Mouse (Mus musculus): ENCODE data around the gene Zcchc14.
"Not testable (repeated sequence)": the region's sequence is repeated elsewhere in the genome, so short reads cannot be mapped to it uniquely, and the experiment has no call there.

The Zcchc14 gene

DNA sequence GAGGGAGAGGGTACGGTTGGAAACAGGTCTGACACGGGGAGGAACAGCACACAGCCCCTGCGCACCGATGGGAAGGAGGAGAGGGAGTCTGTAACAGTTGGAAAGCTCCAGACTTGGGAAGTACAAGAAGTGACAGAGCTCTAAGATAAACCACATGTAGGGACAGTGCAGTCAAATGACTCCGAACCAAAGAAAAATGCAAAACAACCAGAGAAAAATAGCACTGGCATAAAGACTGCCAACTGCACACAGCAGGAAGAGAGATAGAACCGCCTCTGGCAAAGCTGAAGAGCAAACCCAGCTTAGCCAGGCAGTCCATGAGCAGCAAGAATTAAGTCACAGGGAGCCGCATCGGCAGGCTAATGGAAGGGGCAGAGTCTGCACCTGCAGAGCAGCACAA lies 29.7 kb downstream of the Zcchc14 start:
- no peak for DNase-seq (ENCODE audit: extremely low spot score)

DNA sequence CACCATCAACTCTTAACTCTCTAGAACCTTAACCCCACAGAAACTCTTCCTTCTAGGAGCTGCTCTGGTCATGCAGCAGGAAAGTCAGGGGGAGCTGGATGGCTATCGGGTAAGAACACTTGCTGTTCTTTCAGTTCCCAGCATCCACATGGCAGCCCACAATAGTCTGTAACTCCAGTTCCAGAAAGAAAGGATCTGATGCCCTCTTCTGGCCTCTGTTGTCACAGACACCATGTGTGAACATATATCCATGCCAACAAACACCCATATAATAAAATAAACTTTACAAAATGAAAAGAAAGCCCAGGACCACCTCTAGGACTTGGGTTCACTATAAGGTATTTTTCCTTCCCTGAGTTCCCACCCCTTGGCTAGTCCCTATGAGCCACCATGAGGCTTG lies 30.8 kb downstream of the Zcchc14 start:
- DNase-seq (ENCODE audit: extremely low spot score) = no peak

DNA sequence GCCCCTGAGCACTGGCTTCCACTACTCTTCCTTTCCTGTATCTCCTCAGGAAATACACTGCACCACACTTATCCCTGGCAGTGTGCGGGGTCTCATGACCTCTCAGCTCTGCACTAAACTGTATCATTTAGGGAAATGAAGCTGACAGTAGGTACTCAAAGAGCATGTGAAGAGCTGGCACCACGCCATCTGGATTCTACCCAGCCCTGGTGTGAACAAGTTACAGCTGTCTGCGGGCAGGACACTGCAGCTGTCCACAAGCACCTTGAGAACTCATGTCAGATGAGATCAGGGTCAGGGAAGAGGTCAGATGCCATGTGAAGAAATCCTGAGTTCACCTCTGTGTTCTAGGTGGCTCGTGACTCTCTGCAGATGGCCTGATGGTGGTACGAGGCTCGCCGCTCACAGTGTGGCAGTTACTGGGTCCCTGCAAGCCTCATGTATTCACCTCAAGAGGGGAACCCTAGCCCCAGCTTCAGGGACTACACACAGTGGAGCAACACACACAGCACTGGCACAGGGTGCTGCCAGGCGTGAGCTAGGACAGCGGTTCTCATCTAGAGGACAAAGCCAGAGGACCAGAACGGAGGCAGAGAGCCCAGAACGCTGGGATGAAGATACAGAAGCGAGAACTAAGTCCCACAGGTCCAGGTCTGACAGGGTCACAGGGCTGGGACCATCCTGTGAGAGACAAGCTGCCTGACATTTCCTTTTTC lies 31.7 kb downstream of the Zcchc14 start:
- no peak for DNase-seq (ENCODE audit: extremely low spot score)

DNA sequence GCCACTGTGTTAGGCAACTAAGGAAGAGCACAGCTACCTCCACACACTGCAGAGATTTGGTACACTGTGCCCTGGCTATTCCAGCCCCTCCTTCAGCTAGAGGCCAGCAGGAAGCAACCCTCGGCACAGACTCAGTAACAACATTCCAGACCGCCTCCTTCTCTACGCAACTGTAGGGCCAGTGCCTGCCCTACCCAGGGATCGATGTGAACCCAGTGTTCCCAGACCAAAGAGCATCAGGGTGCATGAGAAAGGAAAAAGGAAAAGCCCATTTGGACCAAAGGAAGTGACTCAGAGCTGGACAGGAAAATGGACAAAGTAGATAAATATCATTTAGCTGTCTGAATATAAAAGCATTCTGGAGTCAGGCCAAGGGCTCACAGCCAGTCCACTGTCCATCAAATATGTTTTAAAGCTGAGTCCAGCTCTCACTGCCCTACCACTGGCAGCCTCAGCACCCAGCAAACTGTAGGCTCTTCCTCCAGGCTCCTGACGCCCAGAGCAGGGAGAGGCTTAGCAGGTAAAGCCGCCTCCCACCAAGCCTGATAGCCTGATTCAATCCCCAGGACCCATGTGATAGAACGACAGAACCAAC lies 33.2 kb downstream of the Zcchc14 start:
- no peak for DNase-seq (ENCODE audit: extremely low spot score)

DNA sequence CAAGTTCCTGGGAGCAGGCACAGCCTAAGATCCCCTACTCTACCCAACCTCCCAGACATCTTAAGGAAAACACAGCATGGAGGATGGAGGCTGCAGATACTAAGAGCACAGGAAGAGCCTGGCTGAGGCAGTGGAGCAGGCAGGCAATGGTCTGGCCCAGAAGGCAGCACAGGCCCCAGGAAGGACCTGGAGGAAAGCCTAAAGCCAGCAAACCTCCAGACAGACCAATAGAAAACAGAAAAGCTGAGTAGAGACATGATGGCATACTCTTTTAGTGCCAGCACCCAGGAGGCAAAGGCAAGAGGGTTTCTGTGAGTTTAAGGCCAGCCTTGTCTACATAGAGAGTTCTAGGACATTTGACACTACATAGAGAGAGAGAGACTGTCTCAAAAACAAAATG lies 39.3 kb downstream of the Zcchc14 start:
- DNase-seq (ENCODE audit: extremely low spot score) = no peak

DNA sequence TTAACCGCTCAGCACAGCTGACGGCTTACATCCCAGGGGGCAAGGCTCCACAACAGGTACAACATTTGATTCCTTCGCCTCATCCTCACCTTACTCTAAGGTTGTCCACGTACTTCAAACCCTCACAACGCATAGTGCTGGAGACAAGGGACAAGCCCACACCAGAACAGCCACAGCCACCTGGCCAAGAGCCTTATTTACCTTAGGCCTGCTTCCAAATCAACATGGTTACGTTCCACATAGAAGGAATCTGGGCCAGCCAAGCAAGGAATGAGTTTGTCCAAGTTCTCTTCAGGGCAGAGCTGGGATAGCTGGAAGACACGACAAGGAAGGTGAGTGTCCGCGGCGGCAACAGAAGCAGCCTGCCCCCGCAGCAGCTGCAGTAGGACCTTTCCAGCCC lies 42.8 kb downstream of the Zcchc14 start:
- DNase-seq (ENCODE audit: extremely low spot score) = no peak

DNA sequence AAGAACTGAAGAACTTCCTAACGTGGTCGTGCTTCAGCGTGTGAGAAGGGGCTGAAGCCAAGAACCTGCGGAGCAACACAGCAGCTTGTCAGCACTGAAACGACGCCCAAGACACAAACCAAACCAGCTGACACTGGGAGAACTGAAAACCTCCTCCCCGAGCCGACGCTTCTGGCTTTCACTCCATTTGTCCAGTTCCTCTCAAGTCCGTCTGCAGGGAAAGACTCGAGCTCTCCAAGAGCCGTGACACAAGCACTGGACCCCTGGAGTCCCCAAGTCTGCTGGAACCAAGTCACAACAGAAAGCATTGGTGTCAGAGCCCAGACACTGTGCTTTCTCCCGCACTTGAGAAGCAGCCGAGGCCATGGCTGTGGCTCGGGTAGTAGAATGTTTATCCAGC lies 43.5 kb downstream of the Zcchc14 start:
- no peak for DNase-seq (ENCODE audit: extremely low spot score)

DNA sequence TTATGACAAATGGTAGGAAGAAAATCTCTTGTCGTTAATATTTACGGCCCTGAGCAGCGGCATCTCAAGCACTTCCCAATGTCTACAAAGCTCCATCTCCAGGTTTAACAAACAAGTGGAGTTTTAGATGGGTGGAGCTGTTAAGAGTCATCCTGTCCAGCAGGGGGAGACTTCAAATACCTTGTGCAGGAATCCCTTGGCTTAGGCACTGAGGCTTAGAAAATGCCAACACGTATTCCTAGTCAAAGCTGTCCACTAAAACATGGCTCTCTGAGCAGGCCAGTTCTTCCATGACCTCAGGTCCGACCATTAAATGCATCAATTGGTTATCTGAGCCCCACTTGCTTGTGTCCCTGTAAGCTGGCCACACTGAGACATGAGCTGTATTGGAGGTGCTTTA lies 45.0 kb downstream of the Zcchc14 start:
- DNase-seq (ENCODE audit: extremely low spot score) = no peak

DNA sequence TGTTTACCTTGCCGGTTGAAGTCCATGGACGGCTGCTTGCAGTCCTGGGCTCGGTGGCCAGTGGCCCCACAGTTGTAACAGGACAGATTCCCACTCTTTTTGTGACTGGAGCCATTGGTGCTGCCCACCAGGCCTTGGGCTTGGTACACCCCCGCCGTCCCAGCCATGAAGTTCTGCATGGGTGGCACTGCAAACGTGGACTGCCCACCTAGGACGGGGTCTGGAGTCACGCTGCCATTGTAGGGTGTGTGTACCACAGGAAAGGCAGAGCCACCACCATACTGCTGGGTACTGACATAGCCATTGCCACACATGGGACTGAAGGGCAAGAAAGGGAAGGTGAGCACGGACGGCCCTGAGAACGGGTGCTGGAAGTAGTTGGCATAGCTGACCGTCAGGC lies 48.9 kb downstream of the Zcchc14 start:
- no peak for DNase-seq (ENCODE audit: extremely low spot score)

DNA sequence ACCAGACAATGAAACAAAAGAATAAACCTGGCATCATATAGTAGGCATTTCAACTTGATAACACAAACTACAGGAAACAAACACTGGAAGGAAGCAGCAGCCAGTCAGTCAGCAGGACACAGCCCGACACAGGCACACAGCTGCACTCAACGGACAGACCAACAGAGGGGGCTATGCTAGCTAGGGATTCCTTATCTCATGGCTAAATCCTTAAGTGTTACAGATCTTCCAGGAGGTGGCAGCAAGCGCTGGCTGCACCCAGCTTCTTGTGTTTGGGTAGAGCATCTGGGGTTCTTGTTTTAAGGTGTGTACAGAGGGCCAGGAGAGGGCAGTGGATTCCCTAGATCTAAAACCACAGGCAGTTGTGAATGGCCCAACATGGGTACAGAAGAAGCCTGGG lies 49.8 kb downstream of the Zcchc14 start:
- DNase-seq (ENCODE audit: extremely low spot score) = peak; percentile 63

DNA sequence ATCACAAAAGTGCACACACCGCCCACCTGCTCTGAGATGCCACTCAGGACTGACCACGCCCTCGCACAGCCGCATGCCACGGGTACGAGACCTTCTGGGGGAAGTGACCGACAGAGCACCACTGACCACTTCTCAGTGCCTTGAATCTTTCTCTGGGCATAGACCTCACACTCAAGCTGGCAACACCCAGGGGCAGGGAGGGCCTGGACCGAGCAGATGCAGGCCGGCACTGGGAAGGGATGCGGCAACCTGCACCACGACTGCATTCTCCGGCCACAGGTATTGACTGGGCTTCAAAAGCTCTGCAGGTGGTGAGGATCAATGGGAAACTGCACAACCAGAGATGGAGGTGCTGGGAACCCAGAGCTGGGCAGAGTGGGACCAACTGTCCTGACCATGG lies 50.3 kb downstream of the Zcchc14 start:
- DNase-seq (ENCODE audit: extremely low spot score) = no peak

DNA sequence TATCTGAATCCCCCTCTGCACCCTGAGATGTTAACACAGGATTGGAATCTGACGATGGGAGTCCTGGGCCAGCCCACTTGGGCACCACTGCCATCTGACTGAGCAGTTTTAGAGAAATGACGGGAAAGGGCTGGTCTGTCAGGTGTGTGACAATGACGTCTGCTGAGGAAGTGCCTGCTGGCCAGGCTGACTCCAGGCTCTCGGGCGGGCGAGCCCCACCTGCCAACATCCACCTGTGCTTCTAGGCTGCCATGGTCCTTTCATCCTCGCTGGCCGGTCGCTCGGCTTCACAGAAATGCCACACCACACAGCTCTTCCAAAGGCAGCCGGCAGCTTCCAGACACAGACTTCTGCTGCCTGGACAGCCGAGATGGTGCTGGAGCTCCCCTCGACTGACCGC lies 52.9 kb downstream of the Zcchc14 start:
- DNase-seq (ENCODE audit: extremely low spot score) = no peak

DNA sequence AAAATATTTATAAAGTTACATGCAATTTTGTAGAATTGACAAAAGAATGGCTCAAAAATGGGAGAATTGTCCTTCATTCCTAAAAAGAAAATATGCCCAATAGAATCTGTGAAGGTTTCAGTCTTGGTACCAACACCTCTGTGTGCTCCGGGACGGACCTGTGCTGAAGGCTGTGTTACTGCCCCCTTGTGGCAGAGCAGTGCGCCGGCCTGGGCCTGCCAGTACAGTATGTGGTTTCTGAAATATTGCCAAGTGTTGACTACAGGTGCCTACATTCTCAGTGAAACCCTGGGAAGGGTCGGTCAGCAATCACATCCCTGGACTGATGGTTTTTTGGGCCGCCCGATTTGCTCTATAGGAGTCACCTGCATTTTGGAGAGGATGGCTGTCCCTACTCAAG lies 53.8 kb downstream of the Zcchc14 start:
- peak; percentile 74 for DNase-seq (ENCODE audit: extremely low spot score)

DNA sequence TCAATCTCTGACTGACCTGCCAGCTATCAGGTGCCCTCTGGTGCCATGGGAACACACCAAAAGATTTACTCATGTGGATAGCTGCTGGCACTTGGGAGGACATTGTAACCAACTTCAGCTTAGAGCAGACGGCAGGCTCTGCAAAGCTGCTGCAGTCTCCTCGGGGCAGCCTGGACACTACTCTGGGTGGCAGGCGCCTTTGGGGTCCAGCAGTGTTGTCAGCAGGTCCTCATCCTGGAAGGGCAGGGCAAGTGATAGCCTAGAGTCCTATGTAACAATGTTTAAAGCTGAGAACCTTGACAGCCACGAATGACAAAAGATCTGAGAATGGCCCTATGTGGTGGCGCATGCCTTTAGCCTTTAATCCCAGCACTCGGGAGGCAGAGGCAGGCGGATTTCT lies 54.5 kb downstream of the Zcchc14 start:
- DNase-seq (ENCODE audit: extremely low spot score) = no peak

DNA sequence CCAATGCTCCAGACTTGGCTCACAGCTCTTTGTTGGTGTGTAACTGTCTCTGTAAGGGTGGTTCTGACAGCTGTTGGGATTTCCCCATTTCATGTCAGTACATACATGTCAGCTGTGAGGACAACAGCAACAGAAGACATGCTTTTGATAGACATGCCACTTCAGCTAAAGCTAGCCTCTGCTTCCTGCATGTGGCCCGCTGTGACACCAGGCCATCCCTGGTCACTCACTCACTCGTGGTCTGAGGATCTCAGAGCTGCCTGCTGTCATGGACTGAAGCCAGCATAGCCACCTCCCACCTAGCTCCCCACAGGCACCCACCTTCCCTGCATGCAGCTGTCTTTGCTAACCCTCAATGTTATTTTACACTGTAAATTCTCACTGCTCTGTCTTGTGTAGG lies 55.2 kb downstream of the Zcchc14 start:
- not testable (repeated sequence) for DNase-seq (ENCODE audit: extremely low spot score)

DNA sequence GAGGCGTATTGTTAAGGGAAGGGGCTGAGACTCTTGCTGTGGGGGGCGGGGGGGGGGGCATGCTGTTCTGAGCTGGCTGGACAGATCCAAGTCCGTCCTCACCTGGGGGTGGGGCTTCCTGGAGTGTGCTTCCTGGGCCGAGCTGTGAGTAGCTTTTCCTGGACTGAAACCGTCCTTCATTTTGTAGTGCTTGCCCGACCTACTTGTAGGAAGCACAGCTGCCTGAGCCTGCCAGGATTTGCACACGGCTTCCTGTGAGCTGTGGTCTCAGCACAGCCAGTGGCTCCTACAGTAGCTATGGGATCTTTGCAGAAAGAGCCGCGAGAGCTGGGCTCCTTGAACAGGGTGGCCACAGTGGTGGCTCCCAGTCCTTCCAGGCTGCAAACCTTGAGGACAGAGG lies 58.7 kb downstream of the Zcchc14 start:
- DNase-seq (ENCODE audit: extremely low spot score) = no peak

DNA sequence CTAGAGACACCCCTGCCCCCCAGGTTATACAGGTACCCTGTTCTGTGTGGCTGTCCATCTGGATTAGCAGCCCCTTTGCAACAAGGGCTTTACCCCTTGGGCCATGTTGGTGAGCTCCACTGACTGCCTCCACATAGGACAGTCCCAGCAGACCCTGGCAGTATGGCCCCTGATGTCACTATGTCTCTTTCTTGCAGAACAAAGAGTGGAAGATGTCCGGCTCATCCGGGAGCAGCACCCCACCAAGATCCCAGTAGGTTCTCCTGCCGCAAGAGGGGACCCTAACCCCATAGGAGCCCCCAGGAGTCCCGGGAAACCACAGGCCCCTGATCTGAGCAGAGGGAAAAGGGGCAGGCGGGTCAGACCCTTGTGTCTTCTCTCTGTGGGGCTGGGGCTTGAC lies 59.4 kb downstream of the Zcchc14 start:
- DNase-seq (ENCODE audit: extremely low spot score) = no peak

DNA sequence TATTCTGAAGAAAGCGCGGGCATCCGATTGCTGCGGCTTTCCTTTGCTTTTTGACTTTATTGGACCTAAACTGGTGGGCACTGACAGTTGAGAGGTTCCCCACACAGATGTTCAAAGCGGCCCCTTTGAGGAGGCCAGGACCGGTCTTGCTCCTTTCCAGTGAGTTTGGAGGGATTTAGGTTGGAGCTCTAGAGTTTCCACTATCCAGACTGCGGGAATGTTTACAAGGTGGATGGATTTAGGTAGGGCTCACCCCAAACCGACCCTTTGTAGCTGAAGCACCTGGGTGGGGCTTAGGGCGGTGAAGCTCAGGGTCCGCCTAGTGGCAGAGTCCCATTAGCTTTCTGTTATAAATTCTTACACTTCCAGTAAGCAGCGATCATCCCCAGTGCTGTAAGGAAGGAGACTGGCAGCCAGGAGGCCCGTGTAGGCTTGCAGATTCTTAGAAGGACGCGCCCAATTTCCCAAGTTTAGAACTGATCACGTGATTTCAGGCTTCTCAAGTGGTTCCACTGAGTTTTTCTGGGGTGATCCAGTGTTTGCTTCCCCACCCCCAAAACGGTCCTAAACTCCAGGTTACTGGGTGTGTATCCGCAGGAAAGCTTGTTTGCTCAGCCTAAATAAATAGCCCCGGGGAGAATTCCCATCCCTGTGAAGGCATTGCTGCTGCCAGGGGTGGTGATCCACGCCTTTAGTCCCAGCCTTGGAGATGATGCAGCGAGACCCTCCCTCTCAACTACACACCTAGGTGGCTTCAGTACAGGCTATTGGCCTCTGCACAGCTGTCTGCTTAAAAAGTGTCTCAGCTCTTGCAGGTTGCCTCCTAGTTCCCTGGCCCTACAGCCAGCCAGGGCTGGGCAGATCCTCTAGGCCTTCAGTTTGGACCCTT lies 61.3 kb downstream of the Zcchc14 start:
- peak; percentile 33 for DNase-seq (ENCODE audit: extremely low spot score)

DNA sequence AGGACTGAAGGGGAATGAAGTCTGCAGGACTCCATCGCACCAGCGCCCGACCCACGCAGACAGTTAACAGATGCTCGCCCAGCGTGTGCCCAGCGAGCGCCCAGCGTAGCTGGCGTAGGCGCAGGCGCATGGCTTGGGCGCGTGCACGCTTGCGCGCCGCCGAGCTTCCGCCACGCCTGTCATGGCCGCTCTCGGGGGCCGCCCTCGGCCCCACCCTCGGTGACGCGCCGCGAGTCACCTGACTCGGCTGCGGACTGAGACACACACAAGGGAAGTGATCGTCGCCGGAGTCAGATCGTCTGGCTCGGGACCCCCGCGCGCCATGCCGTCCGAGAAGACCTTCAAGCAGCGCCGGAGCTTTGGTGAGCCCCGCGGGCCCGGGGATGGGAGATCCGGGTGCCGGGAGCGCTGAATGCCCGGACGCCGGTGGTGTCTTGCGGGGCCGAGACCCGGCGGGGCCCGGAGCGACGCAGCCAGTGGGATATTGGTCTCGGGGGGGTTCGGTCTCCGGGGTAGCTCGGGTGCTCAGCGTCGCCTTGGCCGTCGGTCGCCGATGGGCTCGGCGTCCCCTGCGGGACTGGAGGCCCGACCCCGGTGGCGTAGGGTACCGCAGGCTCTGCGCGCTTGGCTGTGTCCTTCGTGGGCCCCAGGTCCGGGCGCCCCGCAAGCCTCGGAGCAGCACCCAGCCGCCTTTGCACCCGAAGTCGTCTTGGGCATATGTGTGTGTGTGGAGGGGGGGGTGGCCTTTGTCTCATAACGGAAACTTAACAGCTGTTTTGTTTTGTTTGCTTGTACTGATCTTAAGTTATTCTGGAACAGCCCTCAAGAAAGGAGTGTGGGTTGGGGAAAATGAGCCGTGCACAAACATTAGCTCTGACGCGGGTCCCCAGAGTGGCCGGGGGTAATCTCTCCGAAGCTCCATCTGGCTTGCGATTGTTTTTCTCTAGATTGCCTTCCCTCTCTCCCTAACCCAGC lies 62.2 kb downstream of the Zcchc14 start, which contains the start of gene Map1lc3b:
Map1lc3b (plus strand) TSS at position 159 of the 975 bp plus-strand sequence.
- DNase-seq (ENCODE audit: extremely low spot score) = peak; percentile 95

DNA sequence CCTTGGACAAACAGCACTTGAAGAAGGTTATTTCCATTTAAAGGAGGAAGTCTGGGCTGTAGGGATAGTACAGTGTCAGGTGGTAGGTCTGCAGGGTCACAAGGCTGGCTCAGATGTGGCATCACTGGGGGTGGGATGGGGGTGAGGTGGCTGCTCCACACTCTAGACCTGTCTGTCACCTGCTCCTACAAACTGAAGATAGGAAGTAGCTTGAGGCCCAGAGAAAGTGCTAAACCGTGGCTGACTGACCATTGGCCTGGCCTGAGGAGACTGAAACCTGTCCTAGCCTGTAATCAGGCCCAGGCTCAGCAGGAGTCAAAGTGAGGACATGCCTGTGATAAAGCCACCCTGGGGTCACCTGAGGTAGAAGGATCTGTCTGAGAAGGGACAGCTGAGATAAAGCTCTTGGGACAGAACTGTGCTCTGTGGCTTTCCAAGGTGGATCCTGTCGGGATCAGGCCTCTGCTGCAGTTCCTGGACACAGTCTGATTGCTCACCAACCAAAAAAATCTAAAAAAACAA lies 63.4 kb downstream of the Zcchc14 start:
- DNase-seq (ENCODE audit: extremely low spot score) = no peak

DNA sequence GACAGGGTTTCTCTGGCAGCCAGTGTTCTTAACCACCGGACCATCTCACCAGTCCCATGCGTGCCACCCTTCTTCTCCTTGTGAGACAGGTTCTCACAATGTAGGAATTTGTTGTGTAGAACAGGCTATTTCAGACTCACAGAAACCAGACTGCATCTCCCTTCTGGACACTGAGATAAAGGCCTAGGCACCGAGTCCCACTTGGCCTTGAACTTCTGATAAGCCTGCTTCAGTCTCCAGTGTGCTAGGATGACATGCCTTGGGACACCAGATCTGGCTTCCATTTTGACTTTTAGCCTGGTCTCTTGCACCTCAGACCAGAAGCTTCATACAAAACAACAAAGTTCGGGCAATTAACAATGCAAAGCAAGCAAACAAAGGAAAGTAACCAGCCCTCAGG lies 64.0 kb downstream of the Zcchc14 start:
- DNase-seq (ENCODE audit: extremely low spot score) = no peak
